Mouse (Mus musculus): ENCODE data around the gene Gng7.

The Gng7 gene

DNA sequence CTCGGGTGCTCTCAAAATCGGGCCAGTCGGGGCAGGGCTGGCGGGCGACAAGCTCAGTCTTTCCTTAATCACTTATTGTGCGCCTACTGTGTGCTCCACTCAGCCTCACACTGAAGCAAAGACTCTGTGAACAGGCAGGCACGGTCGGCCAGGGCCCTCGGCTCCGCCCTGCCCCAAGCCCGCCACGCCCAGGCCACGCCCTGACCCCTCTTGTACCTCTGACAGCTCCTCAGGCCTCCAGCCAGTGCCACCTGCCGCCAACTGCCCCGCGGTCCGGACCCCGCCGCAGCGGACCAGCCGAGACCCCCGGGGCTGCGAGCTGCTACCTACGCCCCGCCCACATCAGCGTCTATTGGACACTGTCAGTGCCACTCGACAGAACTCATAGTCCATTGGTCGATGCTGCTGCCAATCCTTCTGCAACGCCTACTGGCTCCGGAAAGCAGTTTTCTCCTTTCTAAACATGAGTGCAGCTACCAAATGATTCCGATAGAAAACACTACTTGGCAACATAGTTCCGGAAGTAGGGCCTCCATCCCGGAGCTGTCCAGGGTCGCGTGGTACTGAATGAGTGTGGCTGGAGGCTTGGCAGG, 22.3 kb upstream of the Gng7 start, which contains the start of gene Slc39a3:
TSS of gene Slc39a3 (minus strand) at position 439 of the 593 bp plus-strand sequence.
- peak; percentile 99 for DNase-seq (ENCODE audit: low read depth, low spot score)
- Histone ChIP-seq H3K36me3 (ENCODE audit: control insufficient read depth, insufficient read depth, low read length, poor library complexity, severe bottlenecking) (no peaks in the 10 kb centered on the region; the same call in none of the 2 replicates), H3K27me3 (ENCODE audit: control insufficient read depth, insufficient read depth, low read length, poor library complexity, severe bottlenecking) (no peaks in the 10 kb centered on the region)

DNA sequence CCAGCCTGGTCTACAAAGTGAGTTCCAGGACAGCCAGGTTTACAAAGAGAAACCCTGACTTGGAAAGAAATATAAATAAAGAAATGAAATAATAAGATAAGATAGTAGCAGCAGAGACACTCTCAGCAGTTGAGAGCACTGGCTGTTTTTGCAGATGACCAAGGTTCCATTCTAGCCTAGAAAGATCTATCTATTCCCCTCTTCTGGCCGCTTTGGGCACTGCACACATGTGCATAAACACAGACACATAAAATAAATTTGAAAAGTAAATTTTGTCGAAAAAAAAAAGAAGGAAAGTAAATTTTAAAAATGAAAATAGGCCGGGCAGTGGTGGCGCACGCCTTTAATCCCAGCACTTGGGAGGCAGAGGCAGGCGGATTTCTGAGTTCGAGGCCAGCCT, 21.5 kb upstream of the Gng7 start:
- no peaks in the 10 kb centered on the region; the same call in none of the 2 replicates for H3K36me3 ChIP-seq (ENCODE audit: control insufficient read depth, insufficient read depth, low read length, poor library complexity, severe bottlenecking)
- peak; percentile 57 for DNase-seq (ENCODE audit: low read depth, low spot score)
- H3K27me3 ChIP-seq (ENCODE audit: control insufficient read depth, insufficient read depth, low read length, poor library complexity, severe bottlenecking) = no peaks in the 10 kb centered on the region

DNA sequence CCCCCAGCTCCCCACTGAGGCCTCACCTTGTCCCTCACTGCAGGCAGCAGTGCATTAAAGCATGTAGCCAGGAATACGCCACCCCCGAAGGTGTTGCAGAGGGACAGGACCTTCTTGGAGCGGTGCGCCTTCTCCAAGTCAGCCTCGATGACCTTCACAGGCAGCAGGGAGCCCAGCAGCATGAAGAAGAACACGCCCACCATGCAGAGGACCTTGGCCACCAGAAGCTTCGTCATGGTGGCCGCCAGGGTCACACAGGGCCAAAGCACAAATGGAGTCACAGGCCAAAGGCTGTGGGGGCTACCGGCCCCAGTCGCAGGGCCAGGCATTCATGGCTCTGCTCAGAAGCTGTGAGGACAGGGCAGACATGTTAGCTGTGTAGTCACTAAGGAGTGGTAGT, 18.8 kb upstream of the Gng7 start:
- no peak for DNase-seq (ENCODE audit: low read depth, low spot score)
- Histone ChIP-seq H3K27me3 (ENCODE audit: control insufficient read depth, insufficient read depth, low read length, poor library complexity, severe bottlenecking) (no peaks in the 10 kb centered on the region), H3K36me3 (ENCODE audit: control insufficient read depth, insufficient read depth, low read length, poor library complexity, severe bottlenecking) (no peaks in the 10 kb centered on the region; the same call in none of the 2 replicates)

DNA sequence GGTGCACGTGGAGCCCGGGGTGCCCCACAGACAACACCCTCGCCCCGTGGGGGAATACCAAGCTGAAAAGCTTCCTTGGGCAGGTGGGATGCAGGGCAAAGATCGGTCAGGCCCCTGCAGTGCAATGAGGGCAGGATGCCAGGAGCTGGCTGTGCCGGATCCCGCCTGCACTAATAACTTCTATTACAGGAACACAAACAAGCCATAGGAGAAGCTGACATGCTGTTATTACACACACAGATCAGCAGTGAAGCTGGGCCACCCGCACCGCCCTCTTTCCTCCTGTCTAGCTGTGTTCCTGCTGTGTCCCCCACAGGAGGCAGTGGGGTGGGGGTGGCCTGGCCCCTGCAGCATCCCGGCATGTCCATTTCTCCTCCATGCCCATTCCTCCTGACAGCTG, 14.3 kb upstream of the Gng7 start:
- Histone ChIP-seq H3K36me3 (ENCODE audit: control insufficient read depth, insufficient read depth, low read length, poor library complexity, severe bottlenecking) (no peaks in the 10 kb centered on the region; the same call in none of the 2 replicates), H3K27me3 (ENCODE audit: control insufficient read depth, insufficient read depth, low read length, poor library complexity, severe bottlenecking) (no peaks in the 10 kb centered on the region)
- no peak for DNase-seq (ENCODE audit: low read depth, low spot score)

DNA sequence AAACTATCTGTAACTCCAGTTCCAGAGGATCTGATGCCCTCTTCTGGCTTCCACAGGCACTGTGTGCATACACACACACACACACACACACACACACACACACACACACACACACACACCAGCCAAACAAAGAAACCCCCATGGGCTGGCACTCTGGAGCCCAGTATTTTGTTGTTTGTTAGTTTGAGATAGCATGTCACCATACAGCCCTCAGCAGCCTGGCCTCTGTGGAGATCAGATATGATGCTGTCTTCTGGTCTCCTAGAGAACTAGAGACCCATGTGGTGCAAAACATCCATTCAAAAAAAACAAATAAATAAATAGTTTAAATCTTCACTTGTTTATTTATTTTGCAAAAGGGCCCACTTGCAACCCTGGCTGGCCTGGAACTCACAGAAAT, 13.5 kb upstream of the Gng7 start:
- no peak for DNase-seq (ENCODE audit: low read depth, low spot score)
- Histone ChIP-seq H3K27me3 (ENCODE audit: control insufficient read depth, insufficient read depth, low read length, poor library complexity, severe bottlenecking) (no peaks in the 10 kb centered on the region), H3K36me3 (ENCODE audit: control insufficient read depth, insufficient read depth, low read length, poor library complexity, severe bottlenecking) (no peaks in the 10 kb centered on the region; the same call in 1 of the 2 replicates)

DNA sequence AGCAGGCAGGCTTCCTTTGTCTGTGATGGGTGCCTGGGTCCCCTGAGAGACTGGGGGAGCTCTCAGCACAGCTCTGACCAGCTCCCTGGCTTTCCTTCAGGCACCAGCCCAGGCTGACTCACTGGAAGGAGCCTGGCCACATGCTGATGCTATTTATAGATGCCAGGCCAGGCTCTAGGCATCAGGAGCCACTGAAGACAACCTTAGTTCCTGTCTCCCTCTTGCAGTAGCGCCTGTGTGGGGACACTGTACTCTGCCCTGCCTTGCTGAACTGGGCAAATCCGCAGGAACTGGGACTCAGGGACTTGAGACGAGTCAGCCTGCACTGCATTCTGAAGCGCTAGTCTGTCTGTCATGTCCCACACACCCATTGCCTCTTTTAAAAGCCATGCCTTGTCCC, 12.6 kb upstream of the Gng7 start:
- DNase-seq (ENCODE audit: low read depth, low spot score) = no peak
- no peaks in the 10 kb centered on the region for H3K27me3 ChIP-seq (ENCODE audit: control insufficient read depth, insufficient read depth, low read length, poor library complexity, severe bottlenecking)
- no peaks in the 10 kb centered on the region; the same call in 1 of the 2 replicates for H3K36me3 ChIP-seq (ENCODE audit: control insufficient read depth, insufficient read depth, low read length, poor library complexity, severe bottlenecking)

DNA sequence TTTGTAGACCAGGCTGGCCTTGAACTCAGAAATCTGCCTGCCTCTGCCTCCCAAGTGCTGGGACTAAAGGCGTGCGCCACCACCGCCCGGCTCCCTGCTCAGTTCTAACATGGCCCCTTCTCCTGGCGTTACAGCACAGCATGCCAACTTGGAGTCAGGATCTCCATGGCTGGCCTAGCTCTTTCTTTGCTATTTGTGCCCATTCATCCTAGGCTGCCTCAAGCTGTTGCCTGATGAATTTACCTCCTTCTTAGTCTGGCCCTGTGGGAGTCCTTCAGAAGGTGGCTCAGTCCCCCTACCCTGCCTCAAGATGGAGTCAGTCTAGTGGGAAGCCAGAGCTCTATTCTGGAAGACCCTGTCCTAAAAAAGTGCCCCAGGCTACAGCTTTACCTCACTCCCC, 12.1 kb upstream of the Gng7 start:
- H3K27me3 ChIP-seq (ENCODE audit: control insufficient read depth, insufficient read depth, low read length, poor library complexity, severe bottlenecking) = no peaks in the 10 kb centered on the region
- DNase-seq (ENCODE audit: low read depth, low spot score) = no peak
- H3K36me3 ChIP-seq (ENCODE audit: control insufficient read depth, insufficient read depth, low read length, poor library complexity, severe bottlenecking) = no peaks in the 10 kb centered on the region; the same call in 1 of the 2 replicates

DNA sequence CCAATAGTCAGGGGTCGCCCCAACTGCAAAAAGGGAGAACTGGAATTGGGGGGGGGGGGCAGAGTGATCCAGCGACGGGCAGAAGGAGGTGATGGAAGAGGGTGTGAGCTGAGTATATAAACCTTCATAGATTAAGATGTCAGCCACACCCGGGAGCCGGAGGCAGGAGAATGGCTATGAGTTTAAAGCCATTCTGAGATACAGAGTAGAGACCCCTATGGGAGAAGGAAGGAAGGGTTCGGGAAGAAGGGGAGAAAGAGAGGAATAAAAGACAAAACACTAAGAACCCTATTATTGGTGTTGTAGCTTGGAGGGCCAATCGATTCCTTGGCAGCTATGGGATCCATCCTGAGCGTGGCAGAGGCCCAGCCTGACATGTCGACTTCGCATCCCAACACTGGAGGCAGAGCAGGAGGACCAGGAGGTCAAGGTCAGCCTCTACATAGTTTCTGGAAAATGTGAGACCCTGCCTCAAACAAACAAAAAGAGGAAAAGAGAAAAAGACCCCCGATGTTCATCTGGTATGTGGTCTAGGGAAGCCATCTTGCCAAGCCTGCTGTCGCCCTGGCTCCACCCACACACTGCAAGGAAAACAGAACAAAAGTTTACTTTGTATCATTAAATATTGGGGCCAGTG, 11.0 kb upstream of the Gng7 start, which contains the start of gene Diras1:
TSS of gene Diras1 (minus strand) at position 24 of the 637 bp plus-strand sequence.
- no peak for DNase-seq (ENCODE audit: low read depth, low spot score)
- no peaks in the 10 kb centered on the region for H3K27me3 ChIP-seq (ENCODE audit: control insufficient read depth, insufficient read depth, low read length, poor library complexity, severe bottlenecking)
- no peaks in the 10 kb centered on the region; the same call in 1 of the 2 replicates for H3K36me3 ChIP-seq (ENCODE audit: control insufficient read depth, insufficient read depth, low read length, poor library complexity, severe bottlenecking)

DNA sequence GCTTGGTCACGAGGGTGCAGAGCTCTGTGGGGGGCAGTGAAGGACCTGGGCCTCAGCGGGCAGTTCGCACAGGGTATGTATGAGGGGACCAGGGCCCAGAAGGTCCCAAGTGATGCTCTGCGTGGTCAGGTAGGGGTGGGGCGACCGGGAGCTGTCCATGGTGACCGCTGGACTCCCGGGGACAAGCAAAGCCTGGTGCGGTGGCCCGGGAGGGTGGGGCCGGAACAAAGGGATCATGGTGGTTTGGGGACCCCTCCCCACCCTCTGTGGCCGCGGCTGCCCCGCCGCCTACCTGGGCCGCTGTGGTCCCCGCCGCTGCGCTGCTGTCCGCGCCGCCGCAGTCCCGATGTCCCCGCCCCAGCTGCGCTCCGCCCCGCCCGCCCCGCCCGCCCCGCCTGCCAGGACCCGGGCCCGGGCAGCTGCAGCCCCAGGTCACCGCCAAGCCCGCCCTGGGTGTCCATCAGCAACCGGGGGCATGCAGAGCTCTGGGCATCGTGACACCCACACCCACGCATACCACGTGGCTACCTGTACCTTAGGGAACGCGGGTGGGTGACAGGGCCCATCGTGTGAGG, 10.4 kb upstream of the Gng7 start:
- Histone ChIP-seq H3K27me3 (ENCODE audit: control insufficient read depth, insufficient read depth, low read length, poor library complexity, severe bottlenecking) (no peaks in the 10 kb centered on the region), H3K36me3 (ENCODE audit: control insufficient read depth, insufficient read depth, low read length, poor library complexity, severe bottlenecking) (no peaks in the 10 kb centered on the region)
- no peak for DNase-seq (ENCODE audit: low read depth, low spot score)

DNA sequence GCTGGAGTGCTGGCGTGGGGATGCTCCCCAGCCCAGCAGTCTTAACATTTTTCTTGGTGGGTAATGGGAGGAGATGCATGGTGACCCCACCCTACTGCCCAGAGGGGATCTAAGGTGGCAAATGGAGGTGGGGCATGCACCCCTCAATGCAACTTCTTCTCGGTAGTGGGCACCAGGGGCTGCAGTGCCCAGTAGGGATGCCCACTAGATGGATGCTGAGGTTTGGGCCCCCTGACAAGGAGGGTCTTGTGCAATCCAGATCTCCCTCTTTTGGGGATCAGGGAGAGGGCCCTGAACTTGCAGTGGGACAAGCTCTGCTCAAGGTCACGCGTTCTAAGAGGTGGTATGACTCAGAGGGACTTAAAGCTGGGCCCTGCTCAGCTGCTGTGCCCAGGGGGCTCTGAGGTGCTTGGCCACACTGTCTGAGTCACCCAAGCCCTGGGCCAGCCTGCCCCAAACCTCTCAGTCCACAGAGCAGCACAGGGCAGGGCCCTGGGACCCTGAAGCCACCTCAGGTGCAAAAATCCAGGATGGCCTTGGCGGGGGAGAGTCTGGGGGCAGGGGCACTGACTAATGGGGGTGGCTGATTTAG, 9.7 kb upstream of the Gng7 start:
- no peaks in the 10 kb centered on the region for H3K27me3 ChIP-seq (ENCODE audit: control insufficient read depth, insufficient read depth, low read length, poor library complexity, severe bottlenecking)
- no peaks in the 10 kb centered on the region for H3K36me3 ChIP-seq (ENCODE audit: control insufficient read depth, insufficient read depth, low read length, poor library complexity, severe bottlenecking)
- DNase-seq (ENCODE audit: low read depth, low spot score) = no peak

DNA sequence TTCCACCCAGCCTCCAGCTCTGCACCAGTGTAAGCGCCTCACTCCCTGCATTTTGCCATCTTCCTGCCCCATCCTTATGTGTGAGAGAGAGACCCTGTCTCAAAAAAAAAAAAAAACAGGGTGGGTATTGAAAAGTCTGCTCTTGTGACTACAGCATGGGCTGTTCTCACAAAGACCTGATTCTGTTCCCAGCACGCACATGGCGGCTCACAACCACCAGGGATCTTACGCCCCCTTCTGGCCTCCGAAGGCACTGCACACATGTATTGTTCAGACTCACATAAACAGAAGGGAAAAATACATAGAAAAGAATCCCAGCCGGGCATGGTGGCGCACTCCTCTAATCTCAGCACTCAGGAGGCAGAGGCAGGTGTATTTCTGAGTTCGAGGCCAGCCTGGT, 8.0 kb upstream of the Gng7 start:
- H3K36me3 ChIP-seq (ENCODE audit: control insufficient read depth, insufficient read depth, low read length, poor library complexity, severe bottlenecking) = no peaks in the 10 kb centered on the region
- no peaks in the 10 kb centered on the region for H3K27me3 ChIP-seq (ENCODE audit: control insufficient read depth, insufficient read depth, low read length, poor library complexity, severe bottlenecking)
- DNase-seq (ENCODE audit: low read depth, low spot score) = peak; percentile 35

DNA sequence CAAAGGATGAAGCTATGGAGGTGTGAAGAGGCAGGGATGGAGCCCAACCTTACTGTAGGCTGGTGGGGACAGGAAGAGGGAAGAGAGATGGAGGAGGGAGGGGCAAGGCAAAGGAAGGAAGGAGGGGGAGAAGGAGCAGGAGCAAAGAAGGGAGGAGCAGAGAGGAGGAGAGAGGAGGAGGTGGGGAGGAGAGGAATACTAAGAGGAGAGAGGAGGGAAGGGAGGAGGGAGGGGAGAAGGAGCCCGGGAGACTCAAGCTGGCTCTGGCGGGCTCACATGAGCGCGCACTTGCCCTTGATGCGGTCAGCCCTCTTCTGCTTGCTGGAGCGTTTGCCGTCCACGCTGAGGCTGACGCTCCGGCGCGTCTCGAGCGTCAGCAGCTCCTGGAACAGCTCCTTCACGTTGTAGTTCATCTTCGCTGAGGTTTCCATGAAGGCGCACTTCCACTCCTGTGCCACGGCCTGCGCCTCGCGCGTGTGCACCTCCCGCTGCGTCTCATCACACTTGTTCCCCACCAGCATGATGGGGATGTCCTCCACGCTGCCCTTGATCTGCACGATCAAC, 6.9 kb upstream of the Gng7 start:
- no peak for DNase-seq (ENCODE audit: low read depth, low spot score)
- Histone ChIP-seq H3K36me3 (ENCODE audit: control insufficient read depth, insufficient read depth, low read length, poor library complexity, severe bottlenecking) (no peaks in the 10 kb centered on the region), H3K27me3 (ENCODE audit: control insufficient read depth, insufficient read depth, low read length, poor library complexity, severe bottlenecking) (no peaks in the 10 kb centered on the region)

DNA sequence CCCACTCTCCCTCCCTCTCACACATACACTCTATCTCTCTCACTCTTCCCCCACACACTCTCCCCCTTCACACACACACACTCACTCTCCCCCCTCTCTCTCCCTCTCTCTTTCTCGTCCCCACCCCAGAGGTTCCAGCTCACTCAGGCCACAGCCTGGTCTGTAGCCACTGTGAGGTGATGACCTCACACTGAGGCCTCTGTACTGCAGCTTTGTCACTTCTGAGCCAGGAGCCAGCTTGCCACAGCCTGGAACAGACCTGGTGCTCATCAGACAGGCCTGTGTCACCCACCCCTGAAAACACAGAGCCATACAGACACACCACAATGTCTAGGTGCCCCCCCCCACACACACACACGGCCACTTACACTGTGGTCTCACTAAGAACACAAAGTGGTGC, 5.5 kb upstream of the Gng7 start:
- Histone ChIP-seq H3K36me3 (ENCODE audit: control insufficient read depth, insufficient read depth, low read length, poor library complexity, severe bottlenecking) (no peaks in the 10 kb centered on the region), H3K27me3 (ENCODE audit: control insufficient read depth, insufficient read depth, low read length, poor library complexity, severe bottlenecking) (no peaks in the 10 kb centered on the region)
- no peak for DNase-seq (ENCODE audit: low read depth, low spot score)

DNA sequence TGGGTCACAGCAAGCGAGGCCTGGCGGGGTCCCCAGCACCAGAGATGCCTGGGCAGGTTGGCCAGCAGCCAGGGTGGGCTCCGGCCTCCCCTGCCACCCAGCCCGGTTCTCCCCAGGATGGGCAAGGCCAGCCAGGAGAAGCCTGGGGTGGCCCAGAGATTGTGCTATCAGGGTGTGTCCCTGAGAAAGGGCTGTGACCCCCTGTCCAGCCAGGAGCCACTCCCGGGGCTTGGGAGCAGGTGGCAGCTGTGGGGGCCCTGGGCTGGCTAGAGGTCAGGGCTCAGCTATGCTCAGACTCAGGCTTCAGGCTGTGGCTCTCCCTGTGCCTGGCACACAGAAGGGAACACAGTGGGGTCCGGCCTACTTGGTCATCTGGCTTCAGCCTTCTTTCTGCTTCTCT, 4.9 kb upstream of the Gng7 start:
- DNase-seq (ENCODE audit: low read depth, low spot score) = no peak
- H3K36me3 ChIP-seq (ENCODE audit: control insufficient read depth, insufficient read depth, low read length, poor library complexity, severe bottlenecking) = no peaks in the 10 kb centered on the region
- H3K27me3 ChIP-seq (ENCODE audit: control insufficient read depth, insufficient read depth, low read length, poor library complexity, severe bottlenecking) = no peaks in the 10 kb centered on the region

DNA sequence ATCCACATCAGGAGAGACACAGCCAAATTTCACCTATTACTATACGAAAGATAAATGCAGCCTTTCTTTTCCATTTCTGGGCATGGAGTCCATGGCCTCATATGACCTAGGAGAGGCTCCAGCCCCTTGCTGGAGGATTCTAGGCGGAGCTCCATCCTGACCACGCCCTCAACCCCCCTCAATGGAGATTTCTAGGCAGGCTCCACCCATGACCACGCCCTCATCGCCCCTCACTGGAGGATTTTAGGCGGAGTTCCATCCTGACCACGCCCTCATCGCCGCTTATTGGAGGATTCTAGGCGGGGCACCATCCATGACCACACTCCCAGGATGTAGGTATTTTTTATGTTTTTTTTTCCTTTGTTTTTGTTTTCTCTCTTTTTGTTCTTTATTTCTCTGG, 3.6 kb upstream of the Gng7 start:
- DNase-seq (ENCODE audit: low read depth, low spot score) = peak; percentile 22
- no peaks in the 10 kb centered on the region for H3K27me3 ChIP-seq (ENCODE audit: control insufficient read depth, insufficient read depth, low read length, poor library complexity, severe bottlenecking)
- H3K36me3 ChIP-seq (ENCODE audit: control insufficient read depth, insufficient read depth, low read length, poor library complexity, severe bottlenecking) = no peaks in the 10 kb centered on the region
